Mouse (Mus musculus) heart, adult 2 months (tissue): ENCODE results near the gene Gm17364. TPM values are rescaled to one million over a fixed set of nuclear protein-coding genes. Genes with fewer than 3 reads are reported as not detected.

Experiments
- DNase-seq, 2 experiments: peaks; one replicate each; pipeline ENCODE4 v3.0.0; 2021
- H3K27ac ChIP-seq: fragments of 200-600 bp; 2 replicates; pipeline ENCODE4 v1.8.1; 2022
- H3K27me3 ChIP-seq: fragments of 200-500 bp; 2 replicates; pipeline ENCODE4 v1.6.1; 2012; ENCODE audit warnings: mild to moderate bottlenecking, low read length, inconsistent platforms, mixed read lengths; ENCODE audit not compliant: control insufficient read depth, insufficient read depth
- H3K36me3 ChIP-seq: fragments of 200-500 bp; 2 replicates; pipeline ENCODE4 v1.6.1; 2012; ENCODE audit warnings: low read length, inconsistent platforms; ENCODE audit not compliant: control insufficient read depth, insufficient read depth
- H3K4me1 ChIP-seq: fragments of 200-500 bp; 2 replicates; pipeline ENCODE4 v1.6.1; 2011; ENCODE audit warnings: low read length; ENCODE audit not compliant: control insufficient read depth, insufficient read depth
- H3K4me3 ChIP-seq: fragments of 200-600 bp; 2 replicates; pipeline ENCODE4 v1.8.1; 2022
- H3K79me2 ChIP-seq: fragments of 200-500 bp; replicated peaks from 2 replicates; pipeline ENCODE4 v1.6.1; 2012; ENCODE audit warnings: mild to moderate bottlenecking, inconsistent platforms, low read length, moderate library complexity, mixed read lengths; ENCODE audit not compliant: control insufficient read depth, insufficient read depth
- H3K9ac ChIP-seq: fragments of 200-500 bp; 2 replicates; pipeline ENCODE4 v1.6.1; 2012; ENCODE audit warnings: low read depth, mild to moderate bottlenecking, control low read depth, inconsistent platforms, low read length, mixed read lengths
- CTCF ChIP-seq: fragments of 200-600 bp; IDR thresholded peaks from 2 replicates; pipeline ENCODE4 v1.8.1; 2022; ENCODE audit warnings: antibody characterized with exemption, mild to moderate bottlenecking, moderate library complexity
- EP300 ChIP-seq: fragments of 200-500 bp; IDR thresholded peaks from 2 replicates; pipeline ENCODE4 v1.6.1; 2011; ENCODE audit warnings: low read depth, low read length, control low read depth; ENCODE audit not compliant: insufficient read depth
- POLR2A ChIP-seq: fragments of 200-500 bp; IDR thresholded peaks from 2 replicates; pipeline ENCODE4 v1.6.1; 2011; ENCODE audit warnings: mild to moderate bottlenecking, low read depth, low read length, control low read depth; ENCODE audit not compliant: insufficient read depth
- WGBS: fragments of 180-500 bp; shearing (Covaris S2); methylation state at CpG from one replicate; pipeline ENCODE4 v1.1.7; 2018; 5-methylcytosine and 5-hydroxymethylcytosine counted together
- intact Hi-C: fragments of 180-260 bp; cut with DNase I; formaldehyde crosslinking; loops from one replicate; pipeline ENCODE4 v1.15.1; 2025
- polyA plus RNA-seq: library from polyadenylated mRNA; depleted of rRNA; stranded (reverse); fragments of >200 nt; gene quantifications from 2 replicates; pipeline ENCODE4 v1.2.3, GENCODE M21; 2012
- total RNA-seq, 2 experiments: library from RNA; stranded (reverse); gene quantifications; 2 replicates each; pipeline ENCODE4 v1.2.3; 2021

The Gm17364 gene
- total and polyA plus RNA-seq, 3 experiments = not detected

GRCm38 (mm10) chr13:41250318-41250981, 23.3 kb downstream of the Gm17364 start:
- WGBS = 2% methylated on average over 27 of the region's 27 CpGs
- Histone ChIP-seq H3K4me3 (peak overlapping the region; percentile 79), H3K9ac (peak overlapping the region; percentile 98), H3K4me1 (no peaks in the 10 kb centered on the region; the same call in 1 of the 2 replicates), H3K79me2 (no peaks in the 10 kb centered on the region), H3K36me3 (no peaks in the 10 kb centered on the region), H3K27me3 (no peaks in the 10 kb centered on the region), H3K27ac (peak overlapping the region; percentile 96)
- TF ChIP-seq EP300 (no peak), CTCF (no peak; the same call in 1 of the 2 replicates), POLR2A (no peak)
- DNase-seq = no peak
- intact Hi-C loops = no loop called here

GRCm38 (mm10) chr13:41249538-41250317, 24.0 kb downstream of the Gm17364 start, which contains the start of gene Smim13:
Smim13 (plus strand) TSS chr13:41249844.
- Histone ChIP-seq H3K9ac (peak within 1 kb of the TSS; percentile 98), H3K27ac (peak within 1 kb of the TSS; percentile 96), H3K27me3 (no peaks in the 10 kb centered on the region), H3K36me3 (peaks cover under 1% of the 10 kb centered on the region; the same call in 1 of the 2 replicates), H3K4me1 (no peaks in the 10 kb centered on the region; the same call in 1 of the 2 replicates), H3K79me2 (no peaks in the 10 kb centered on the region), H3K4me3 (peak within 1 kb of the TSS; percentile 79)
- under 1% methylated on average over 75 of the region's 78 CpGs for WGBS
- intact Hi-C loops = loop anchor here (1.0 kb wide), 1 partner anchor 233 kb away; the partner anchor contains the start of gene Tmem14c
- peak; percentile 91 to 96 for DNase-seq
- TF ChIP-seq CTCF (peak; percentile 80), EP300 (0 out of 2 replicates have a peak, but pooled peaks have one; percentile 41), POLR2A (peak; percentile 88)

- no peak for TF ChIP-seq EP300
- no peak for TF ChIP-seq CTCF
- TF ChIP-seq POLR2A = no peak
- no peak for DNase-seq
- Histone ChIP-seq H3K4me3 (peak overlapping the region; percentile 79), H3K79me2 (no peaks in the 10 kb centered on the region), H3K27me3 (no peaks in the 10 kb centered on the region), H3K36me3 (peaks cover 3% of the 10 kb centered on the region; the same call in 1 of the 2 replicates), H3K27ac (peak overlapping the region; percentile 96), H3K4me1 (no peaks in the 10 kb centered on the region; the same call in none of the 2 replicates), H3K9ac (peak overlapping the region; percentile 78)
- WGBS = 33% methylated on average over 12 of the region's 12 CpGs
- intact Hi-C loops = loop anchor here (1.0 kb wide), 1 partner anchor 233 kb away; the partner anchor contains the start of gene Tmem14c
Measured at GRCm38 (mm10) chr13:41248751-41249520, 24.8 kb downstream of the Gm17364 start.

- H3K4me3 ChIP-seq = no peak overlapping the region
- no peak overlapping the region; the same call in 1 of the 2 replicates for H3K27ac ChIP-seq
- H3K36me3 ChIP-seq = peaks cover 3% of the 10 kb centered on the region; the same call in 1 of the 2 replicates
- intact Hi-C loops = no loop called here
- TF ChIP-seq EP300 = no peak
- TF ChIP-seq CTCF = peak; percentile 42
- H3K9ac ChIP-seq = no peak overlapping the region
- H3K4me1 ChIP-seq = no peaks in the 10 kb centered on the region; the same call in none of the 2 replicates
- WGBS = 18% methylated on average over 6 of the region's 6 CpGs
- no peaks in the 10 kb centered on the region for H3K27me3 ChIP-seq
- no peaks in the 10 kb centered on the region for H3K79me2 ChIP-seq
- DNase-seq = no peak
Measured at GRCm38 (mm10) chr13:41244306-41244830, 29.4 kb downstream of the Gm17364 start.

- Histone ChIP-seq H3K27me3 (no peaks in the 10 kb centered on the region), H3K4me1 (no peaks in the 10 kb centered on the region; the same call in 1 of the 2 replicates), H3K27ac (no peak overlapping the region), H3K4me3 (no peak overlapping the region), H3K36me3 (peaks cover 3% of the 10 kb centered on the region; the same call in 1 of the 2 replicates), H3K79me2 (no peaks in the 10 kb centered on the region), H3K9ac (no peak overlapping the region)
- TF ChIP-seq EP300 (no peak), CTCF (no peak), POLR2A (no peak)
- 67% methylated on average over 2 of the region's 2 CpGs for WGBS
- intact Hi-C loops = no loop called here
- no peak for DNase-seq
Measured at GRCm38 (mm10) chr13:41241557-41241956, 32.2 kb downstream of the Gm17364 start.
